Mouse (Mus musculus) kidney, embryonic 14.5 days (tissue): ENCODE measurements at regions not wholly inside any gene's neighbourhood (a gene's known extent, or its start where the extent isn't known, plus 50 kb on each side); places are given as distances from the start of the nearest gene placed in this dataset.

Experiments
- ATAC-seq: fragments of 200-750 bp; cut with Nextera tagmentation; 2 replicates; pipeline ENCODE4 v1.8.0; 2017; ENCODE audit warnings: moderate number of reproducible peaks, mild to moderate bottlenecking, moderate TSS enrichment, moderate library complexity; ENCODE audit not compliant: low FRiP score, low TSS enrichment
- H3K27ac ChIP-seq: fragments of 300-500 bp; sonication (generic); 2 replicates; pipeline ENCODE4 v1.5.1; 2014; ENCODE audit warnings: low read depth, mild to moderate bottlenecking, low read length, moderate library complexity, mixed read lengths
- H3K27me3 ChIP-seq: fragments of 300-500 bp; sonication (generic); 2 replicates; pipeline ENCODE4 v1.6.1; 2014; ENCODE audit warnings: mild to moderate bottlenecking, low read length; ENCODE audit not compliant: control insufficient read depth, insufficient read depth
- H3K36me3 ChIP-seq: fragments of 300-500 bp; sonication (generic); 2 replicates; pipeline ENCODE4 v1.6.1; 2014; ENCODE audit warnings: low read length, mixed read lengths; ENCODE audit not compliant: control insufficient read depth, insufficient read depth
- H3K4me1 ChIP-seq: fragments of 300-500 bp; sonication (generic); 2 replicates; pipeline ENCODE4 v1.6.1; 2014; ENCODE audit warnings: low read length, mixed read lengths; ENCODE audit not compliant: control insufficient read depth, insufficient read depth
- H3K4me2 ChIP-seq: fragments of 300-500 bp; sonication (generic); replicated peaks from 2 replicates; pipeline ENCODE4 v1.6.1; 2014; ENCODE audit warnings: low read depth, mild to moderate bottlenecking, low read length
- H3K4me3 ChIP-seq: fragments of 300-500 bp; sonication (generic); 2 replicates; pipeline ENCODE4 v1.5.1; 2014; ENCODE audit warnings: mild to moderate bottlenecking, low read length
- H3K9ac ChIP-seq: fragments of 300-500 bp; sonication (generic); 2 replicates; pipeline ENCODE4 v1.6.1; 2014; ENCODE audit warnings: low read depth, mild to moderate bottlenecking, low read length, moderate library complexity
- H3K9me3 ChIP-seq: fragments of 300-500 bp; sonication (generic); 2 replicates; pipeline ENCODE4 v1.6.1; 2016; ENCODE audit warnings: low read length; ENCODE audit not compliant: control insufficient read depth
- WGBS: fragments of 180-500 bp; shearing (Covaris S2); extraction: QIAGEN DNeasy Blood & Tissue Kit; methylation state at CpG from one replicate; pipeline ENCODE4 v1.1.7; 2014; 5-methylcytosine and 5-hydroxymethylcytosine counted together

DNA sequence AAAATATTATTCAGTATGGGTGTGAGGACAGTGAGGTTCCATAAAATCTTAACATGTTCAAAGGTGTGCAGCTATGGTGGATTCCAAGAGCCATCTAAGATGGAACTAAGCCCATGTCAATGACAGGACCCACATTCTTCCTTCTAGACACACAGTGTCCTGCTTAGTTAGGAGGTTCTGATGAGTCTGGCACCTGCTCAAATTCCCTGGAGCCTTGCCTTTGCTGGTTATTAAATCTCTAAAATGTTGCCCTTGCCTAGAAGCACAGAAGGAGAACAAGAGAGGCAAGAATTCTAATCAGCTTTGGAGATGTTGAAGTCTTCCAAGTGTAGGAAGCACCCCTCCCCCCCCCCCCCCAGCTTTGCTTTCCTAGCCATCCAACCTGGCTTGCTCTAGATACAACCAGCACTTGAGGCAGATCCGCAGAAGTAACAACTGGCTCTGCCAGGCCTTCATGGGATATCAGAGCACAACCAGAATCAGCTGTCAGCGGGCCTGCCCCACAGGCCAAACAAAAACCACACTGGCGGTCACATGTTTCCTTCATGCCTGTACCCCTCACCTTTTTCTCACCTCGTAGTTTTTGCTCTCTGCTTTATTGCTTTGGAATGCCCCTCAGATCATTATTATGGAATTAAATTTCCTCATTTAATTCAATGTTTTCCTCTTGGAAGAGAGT, 116.0 kb upstream of the Slc22a22 start:
- 83% methylated on average over 4 of the region's 4 CpGs for WGBS
- Histone ChIP-seq H3K27me3 (no peaks in the 10 kb centered on the region), H3K4me1 (peaks cover 6% of the 10 kb centered on the region), H3K4me3 (no peak overlapping the region), H3K9me3 (no peaks in the 10 kb centered on the region), H3K36me3 (no peaks in the 10 kb centered on the region), H3K4me2 (no peak overlapping the region), H3K9ac (no peak overlapping the region), H3K27ac (no peak overlapping the region)
- no peak for ATAC-seq

DNA sequence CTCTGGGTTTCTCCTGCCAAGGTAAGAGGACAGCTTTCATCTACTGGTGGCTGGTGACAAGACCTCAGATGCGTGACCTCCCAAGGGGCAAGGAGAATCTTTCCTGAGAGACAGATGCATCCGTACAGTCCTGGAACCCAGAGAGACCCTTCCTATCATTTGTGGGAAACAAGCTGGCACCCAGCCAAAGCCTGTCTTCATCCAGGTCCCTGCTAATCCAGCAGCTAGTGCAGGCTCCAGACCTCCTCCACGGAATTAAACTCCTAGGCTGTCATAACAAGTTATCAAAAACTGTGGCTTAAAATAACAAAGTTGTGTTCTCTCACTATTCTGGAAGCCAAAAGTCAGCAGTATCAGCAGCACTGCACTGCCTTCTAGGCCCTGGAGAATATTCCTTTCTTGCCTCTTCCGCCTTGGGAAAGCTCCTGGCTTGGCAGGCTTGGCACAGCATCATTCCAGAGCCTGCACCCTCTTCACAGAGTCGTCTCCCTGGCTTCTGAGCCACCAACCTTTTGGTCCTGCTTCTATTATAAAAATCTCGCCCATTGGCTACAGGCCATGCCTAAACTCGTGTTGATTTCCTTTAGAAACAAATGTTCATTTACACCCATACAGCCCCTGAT, 113.3 kb upstream of the Slc22a22 start:
- ATAC-seq = no peak
- Histone ChIP-seq H3K4me2 (no peak overlapping the region), H3K4me1 (peaks cover 6% of the 10 kb centered on the region), H3K9ac (no peak overlapping the region), H3K36me3 (no peaks in the 10 kb centered on the region), H3K4me3 (no peak overlapping the region), H3K27ac (no peak overlapping the region), H3K9me3 (no peaks in the 10 kb centered on the region), H3K27me3 (no peaks in the 10 kb centered on the region)
- 57% methylated on average over 7 of the region's 7 CpGs for WGBS

DNA sequence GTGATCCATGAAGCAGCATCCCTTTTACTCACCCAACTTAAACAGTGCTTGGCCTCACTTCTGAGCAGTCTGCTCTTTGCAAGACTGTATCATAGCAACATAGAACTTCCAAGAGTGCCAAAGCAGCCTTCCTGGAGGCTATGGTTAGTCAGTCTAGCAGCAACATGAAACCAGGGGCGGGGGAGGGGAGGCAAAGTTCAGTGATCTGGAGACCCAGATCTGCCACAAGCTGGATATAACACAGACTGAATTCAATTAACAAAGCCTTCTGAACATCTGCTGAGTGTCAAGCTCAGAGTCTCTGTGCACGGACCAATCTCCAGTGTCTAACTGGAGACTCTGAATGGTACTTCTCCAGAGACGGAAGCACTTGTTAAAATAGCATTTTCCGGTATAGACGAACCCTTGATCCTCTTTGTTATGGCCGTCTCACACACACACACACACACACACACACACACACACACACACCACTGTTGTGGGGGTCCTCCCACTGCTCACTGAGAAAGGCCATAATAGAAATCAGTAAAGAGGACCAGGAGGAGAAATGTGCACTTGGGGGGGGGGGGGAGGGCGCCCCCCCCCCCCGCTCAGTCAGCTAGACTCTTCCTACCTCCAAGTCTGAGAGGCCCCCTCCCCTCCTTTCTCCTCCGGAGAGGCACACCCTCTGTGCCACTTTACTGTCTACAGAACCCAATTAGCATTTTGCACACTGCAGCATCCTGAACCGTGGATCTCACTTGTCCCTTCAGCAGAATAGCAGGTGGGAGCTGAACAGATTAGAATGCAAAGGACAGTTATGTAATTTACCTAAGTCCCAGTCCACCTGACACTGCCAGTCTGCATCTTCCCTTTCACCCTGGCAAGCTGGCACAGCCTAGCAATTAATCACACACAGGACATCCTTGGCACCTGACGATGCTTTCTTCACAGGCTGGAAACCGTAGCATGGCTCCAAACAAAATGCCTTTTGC, 112.3 kb upstream of the Slc22a22 start:
- Histone ChIP-seq H3K9me3 (no peaks in the 10 kb centered on the region), H3K4me1 (peaks cover 6% of the 10 kb centered on the region), H3K4me3 (no peak overlapping the region), H3K36me3 (no peaks in the 10 kb centered on the region), H3K27me3 (no peaks in the 10 kb centered on the region), H3K27ac (no peak overlapping the region; the same call in 1 of the 2 replicates), H3K4me2 (no peak overlapping the region; the same call in 1 of the 2 replicates), H3K9ac (no peak overlapping the region)
- WGBS = 27% methylated on average over 10 of the region's 12 CpGs
- ATAC-seq = peak; percentile 94

DNA sequence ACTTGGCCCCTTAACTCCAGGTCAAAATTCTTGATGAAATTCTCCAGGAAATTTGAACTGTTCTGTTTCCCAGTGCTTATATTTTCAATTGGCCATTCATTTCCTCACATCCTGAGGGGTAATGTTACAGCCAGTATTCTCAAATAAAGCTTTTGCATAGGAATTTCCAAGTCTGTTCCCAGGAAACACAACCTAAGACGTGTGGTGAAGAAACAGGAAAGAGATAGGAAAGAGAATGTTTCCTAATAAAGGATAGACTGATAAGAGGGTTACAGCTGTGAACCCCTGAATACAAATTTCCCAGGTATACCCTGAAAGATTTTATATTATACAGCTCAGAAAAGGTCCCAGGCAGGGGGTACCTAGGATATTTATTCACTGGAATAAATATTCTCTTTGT, 108.0 kb upstream of the Slc22a22 start:
- H3K27ac ChIP-seq = no peak overlapping the region
- no peaks in the 10 kb centered on the region for H3K9me3 ChIP-seq
- H3K27me3 ChIP-seq = no peaks in the 10 kb centered on the region
- H3K9ac ChIP-seq = no peak overlapping the region
- 52% methylated on average over 1 of the region's 1 CpGs for WGBS
- no peak overlapping the region for H3K4me2 ChIP-seq
- peaks cover 6% of the 10 kb centered on the region for H3K4me1 ChIP-seq
- H3K36me3 ChIP-seq = no peaks in the 10 kb centered on the region
- H3K4me3 ChIP-seq = no peak overlapping the region
- no peak for ATAC-seq

DNA sequence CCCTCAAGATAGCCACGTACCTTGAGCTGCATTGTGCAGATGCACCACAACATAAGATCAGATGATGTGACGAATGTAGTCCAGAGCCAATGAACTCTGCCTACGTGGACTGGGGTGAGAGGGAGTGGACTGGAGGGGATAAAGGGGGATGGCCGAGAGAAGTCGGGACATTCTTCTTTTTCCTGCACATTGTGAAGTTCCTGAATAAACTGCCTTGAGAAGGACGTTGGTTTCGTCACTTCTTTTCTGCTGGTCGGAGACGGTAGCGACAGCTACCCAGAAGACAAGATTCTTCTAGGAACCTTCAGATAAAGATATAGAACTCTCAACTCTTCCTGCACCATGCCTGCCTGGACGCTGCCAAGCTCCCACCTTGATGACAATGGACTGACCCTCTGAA, 107.1 kb upstream of the Slc22a22 start:
- no peak for ATAC-seq
- H3K27ac ChIP-seq = no peak overlapping the region
- H3K9me3 ChIP-seq = no peaks in the 10 kb centered on the region
- no peak overlapping the region for H3K4me2 ChIP-seq
- H3K9ac ChIP-seq = no peak overlapping the region
- H3K4me1 ChIP-seq = peaks cover under 1% of the 10 kb centered on the region; the same call in 1 of the 2 replicates
- H3K27me3 ChIP-seq = no peaks in the 10 kb centered on the region
- no peak overlapping the region for H3K4me3 ChIP-seq
- H3K36me3 ChIP-seq = no peaks in the 10 kb centered on the region
- 88% methylated on average over 11 of the region's 11 CpGs for WGBS

DNA sequence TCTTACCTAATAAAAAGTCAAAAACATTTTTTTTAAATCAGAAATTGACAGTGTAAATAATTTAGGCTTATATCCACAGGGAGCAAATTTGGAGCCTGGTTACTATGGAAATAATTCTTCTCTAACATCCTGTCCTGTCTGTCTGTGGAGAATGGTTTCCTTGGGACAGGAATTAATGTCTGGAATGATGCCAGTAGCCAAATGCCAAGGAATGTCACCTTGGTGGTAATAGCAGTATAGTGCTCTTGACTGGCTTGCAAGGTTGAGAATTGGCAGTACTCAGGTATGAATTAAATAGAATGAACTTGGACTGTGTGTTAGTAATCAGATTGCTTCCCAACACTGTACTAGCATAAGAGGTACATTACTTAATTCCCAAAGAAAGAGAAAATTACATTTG, 103.8 kb upstream of the Slc22a22 start:
- Histone ChIP-seq H3K9ac (no peak overlapping the region), H3K4me3 (no peak overlapping the region), H3K27me3 (no peaks in the 10 kb centered on the region), H3K4me1 (no peaks in the 10 kb centered on the region), H3K27ac (no peak overlapping the region), H3K4me2 (no peak overlapping the region), H3K9me3 (no peaks in the 10 kb centered on the region), H3K36me3 (no peaks in the 10 kb centered on the region)
- ATAC-seq = no peak

DNA sequence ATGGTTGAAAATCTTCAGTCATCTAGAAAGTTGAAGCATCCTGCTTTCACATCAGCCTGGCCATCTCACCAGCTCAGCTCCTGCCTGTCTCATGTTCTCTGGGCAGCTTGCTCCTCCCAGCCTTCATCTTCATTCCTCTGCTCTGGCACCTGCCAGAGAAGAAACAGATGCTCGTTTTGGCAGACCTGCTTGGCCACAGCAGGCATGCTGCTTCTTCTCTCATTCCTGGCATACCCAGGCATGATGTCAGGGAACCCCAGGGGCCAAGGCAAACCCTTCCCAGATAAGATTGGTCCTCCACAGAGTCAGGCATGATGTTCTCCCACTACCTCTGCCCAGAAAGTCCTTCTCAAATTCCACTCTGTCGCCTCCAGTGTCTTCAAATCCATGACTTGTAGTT, 101.4 kb upstream of the Slc22a22 start:
- no peaks in the 10 kb centered on the region for H3K27me3 ChIP-seq
- H3K4me1 ChIP-seq = no peaks in the 10 kb centered on the region
- H3K4me2 ChIP-seq = no peak overlapping the region
- H3K9me3 ChIP-seq = no peaks in the 10 kb centered on the region
- H3K36me3 ChIP-seq = no peaks in the 10 kb centered on the region
- 61% methylated on average over 2 of the region's 2 CpGs for WGBS
- H3K27ac ChIP-seq = no peak overlapping the region
- ATAC-seq = no peak
- no peak overlapping the region for H3K9ac ChIP-seq
- no peak overlapping the region for H3K4me3 ChIP-seq

DNA sequence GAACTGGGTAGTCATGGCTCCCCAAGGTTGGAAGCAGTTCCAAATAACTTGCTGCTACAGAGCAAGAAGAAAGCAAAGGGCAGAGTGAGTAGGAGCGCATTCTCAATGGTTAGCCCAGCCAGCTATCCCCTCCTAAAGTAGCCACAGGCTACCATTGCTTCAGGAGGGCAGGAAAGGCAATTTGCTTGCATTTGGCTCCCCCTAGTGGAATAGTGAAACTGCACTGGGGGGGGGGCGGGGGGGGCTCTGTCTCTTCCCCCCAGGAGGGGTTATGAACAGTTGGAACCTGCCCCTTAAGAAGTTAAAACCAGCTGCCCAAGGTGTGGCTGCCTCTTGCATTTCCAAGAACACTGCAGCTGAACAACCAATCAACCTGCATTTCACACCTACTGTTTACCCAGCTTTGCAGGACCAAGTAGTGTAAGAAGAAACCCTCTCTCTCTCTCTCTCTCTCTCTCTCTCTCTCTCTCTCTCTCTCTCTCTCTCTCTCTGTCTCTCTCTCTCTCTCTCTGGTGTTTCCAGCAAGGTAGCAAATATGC, 96.7 kb upstream of the Slc22a22 start:
- Histone ChIP-seq H3K36me3 (no peaks in the 10 kb centered on the region), H3K4me2 (no peak overlapping the region), H3K9me3 (no peaks in the 10 kb centered on the region), H3K4me3 (no peak overlapping the region), H3K9ac (no peak overlapping the region), H3K27ac (no peak overlapping the region), H3K4me1 (no peaks in the 10 kb centered on the region), H3K27me3 (no peaks in the 10 kb centered on the region)
- 39% methylated on average over 2 of the region's 2 CpGs for WGBS
- ATAC-seq = no peak
